Mouse (Mus musculus) limb, embryonic 15.5 days (tissue): ENCODE measurements around the gene Phf23. TPM values are rescaled to one million over a fixed set of nuclear protein-coding genes. Genes with fewer than 3 reads are reported as not detected.

Source experiments
- ATAC-seq: fragments of 200-750 bp; cut with Nextera tagmentation; 2 replicates; pipeline ENCODE4 v1.8.0; 2017; ENCODE audit warnings: low read depth, moderate TSS enrichment; ENCODE audit not compliant: insufficient number of reproducible peaks, low FRiP score, low TSS enrichment
- H3K27ac ChIP-seq: fragments of 300-500 bp; sonication (generic); 2 replicates; pipeline ENCODE4 v1.5.1; 2015; ENCODE audit warnings: moderate library complexity, mild to moderate bottlenecking, inconsistent platforms
- H3K27me3 ChIP-seq: fragments of 300-500 bp; sonication (generic); 2 replicates; pipeline ENCODE4 v1.6.1; 2015; ENCODE audit warnings: inconsistent platforms
- H3K36me3 ChIP-seq: fragments of 300-500 bp; sonication (generic); 2 replicates; pipeline ENCODE4 v1.6.1; 2015; ENCODE audit warnings: inconsistent platforms
- H3K4me1 ChIP-seq: fragments of 300-500 bp; sonication (generic); 2 replicates; pipeline ENCODE4 v1.6.1; 2015; ENCODE audit warnings: inconsistent platforms
- H3K4me2 ChIP-seq: fragments of 300-500 bp; sonication (generic); 2 replicates; pipeline ENCODE4 v1.6.1; 2015; ENCODE audit warnings: mild to moderate bottlenecking, inconsistent platforms
- H3K4me3 ChIP-seq: fragments of 300-500 bp; sonication (generic); 2 replicates; pipeline ENCODE4 v1.5.1; 2015; ENCODE audit warnings: mild to moderate bottlenecking, inconsistent platforms
- H3K9ac ChIP-seq: fragments of 300-500 bp; sonication (generic); 2 replicates; pipeline ENCODE4 v1.6.1; 2015; ENCODE audit warnings: inconsistent platforms
- H3K9me3 ChIP-seq: fragments of 300-500 bp; sonication (generic); 2 replicates; pipeline ENCODE4 v1.6.1; 2016; ENCODE audit warnings: inconsistent platforms
- WGBS: fragments of 180-500 bp; shearing (Covaris S2); methylation state at CpG from one replicate; pipeline ENCODE4 v1.1.7; 2015; 5-methylcytosine and 5-hydroxymethylcytosine counted together
- polyA plus RNA-seq: library from polyadenylated mRNA; unstranded; fragments of >200 nt; fragmentation: Nextera tagmentation; extraction: Ambion mirVana; gene quantifications from 2 replicates; pipeline ENCODE4 v1.2.1, GENCODE M21; 2015

Phf23 gene
- polyA plus RNA-seq, 1 experiment from 2014 or later = 81.6 TPM

GRCm38 (mm10) chr11:69992932-69993331 is 2.6 kb upstream of the Phf23 start:
- H3K9me3 ChIP-seq = no peaks in the 10 kb centered on the region
- peak overlapping the region; percentile 78 for H3K4me3 ChIP-seq
- peaks cover 42% of the 10 kb centered on the region for H3K36me3 ChIP-seq
- WGBS = 81% methylated on average over 3 of the region's 3 CpGs
- no peak overlapping the region for H3K27ac ChIP-seq
- peak overlapping the region; percentile 78 for H3K4me2 ChIP-seq
- no peaks in the 10 kb centered on the region for H3K27me3 ChIP-seq
- ATAC-seq = no peak
- H3K9ac ChIP-seq = no peak overlapping the region
- H3K4me1 ChIP-seq = peaks cover 31% of the 10 kb centered on the region

GRCm38 (mm10) chr11:69994401-69995090 is 1.0 kb upstream of the Phf23 start:
- Histone ChIP-seq H3K4me2 (peak overlapping the region; percentile 32; the same call in 1 of the 2 replicates), H3K27ac (no peak overlapping the region), H3K36me3 (peaks cover 41% of the 10 kb centered on the region), H3K9ac (no peak overlapping the region), H3K4me1 (peaks cover 44% of the 10 kb centered on the region), H3K9me3 (no peaks in the 10 kb centered on the region), H3K4me3 (peak overlapping the region; percentile 90; the same call in 1 of the 2 replicates), H3K27me3 (no peaks in the 10 kb centered on the region)
- no peak for ATAC-seq
- WGBS = 79% methylated on average over 11 of the region's 11 CpGs

GRCm38 (mm10) chr11:69996161-69997061 is 834 bp downstream of the Phf23 start:
- WGBS = 1% methylated on average over 60 of the region's 66 CpGs

GRCm38 (mm10) chr11:69997070-69997509 is 1.5 kb downstream of the Phf23 start:
- peak; percentile 49 for ATAC-seq
- Histone ChIP-seq H3K27me3 (no peaks in the 10 kb centered on the region), H3K4me1 (peaks cover 52% of the 10 kb centered on the region), H3K36me3 (peaks cover 41% of the 10 kb centered on the region), H3K9ac (peak overlapping the region; percentile 93), H3K9me3 (no peaks in the 10 kb centered on the region), H3K4me3 (peak overlapping the region; percentile 90), H3K4me2 (peak overlapping the region; percentile 49), H3K27ac (peak overlapping the region; percentile 99)
- WGBS = under 1% methylated on average over 39 of the region's 44 CpGs

More at GRCm38 (mm10) chr11:69996161-69997061, 834 bp downstream of the Phf23 start:
- Histone ChIP-seq H3K4me1 (peaks cover 45% of the 10 kb centered on the region), H3K27me3 (no peaks in the 10 kb centered on the region), H3K4me3 (peak overlapping the region; percentile 90), H3K36me3 (peaks cover 38% of the 10 kb centered on the region), H3K27ac (peak overlapping the region; percentile 99), H3K4me2 (peak overlapping the region; percentile 49), H3K9me3 (no peaks in the 10 kb centered on the region), H3K9ac (peak overlapping the region; percentile 93)
- ATAC-seq = no peak; the same call in none of the 2 replicates

- ATAC-seq = no peak
These were observed 3.3 kb downstream of the Phf23 start for GRCm38 (mm10) chr11:69998567-69999491.

GRCm38 (mm10) chr11:69999666-70000065 is 4.1 kb downstream of the Phf23 start:
- H3K4me1 ChIP-seq = peaks cover 57% of the 10 kb centered on the region
- no peak for ATAC-seq
- H3K4me2 ChIP-seq = no peak overlapping the region

More at GRCm38 (mm10) chr11:69998567-69999491, 3.3 kb downstream of the Phf23 start:
- Histone ChIP-seq H3K4me2 (no peak overlapping the region), H3K27ac (peak overlapping the region; percentile 98; the same call in 1 of the 2 replicates), H3K4me1 (peaks cover 54% of the 10 kb centered on the region), H3K4me3 (no peak overlapping the region), H3K27me3 (no peaks in the 10 kb centered on the region), H3K9ac (no peak overlapping the region), H3K9me3 (no peaks in the 10 kb centered on the region), H3K36me3 (peaks cover 35% of the 10 kb centered on the region)
- WGBS = 88% methylated on average over 27 of the region's 27 CpGs

GRCm38 (mm10) chr11:70000396-70000898 is 4.9 kb downstream of the Phf23 start, which contains the start of gene Dvl2:
TSS of gene Dvl2 (plus strand) at chr11:70000595.
- peaks cover 58% of the 10 kb centered on the region for H3K4me1 ChIP-seq
- no peaks in the 10 kb centered on the region for H3K27me3 ChIP-seq

More at GRCm38 (mm10) chr11:69999666-70000065, 4.1 kb downstream of the Phf23 start:
- Histone ChIP-seq H3K4me3 (peak overlapping the region; percentile 88; the same call in 1 of the 2 replicates), H3K36me3 (peaks cover 30% of the 10 kb centered on the region), H3K27me3 (no peaks in the 10 kb centered on the region), H3K27ac (peak overlapping the region; percentile 98), H3K9ac (no peak overlapping the region), H3K9me3 (no peaks in the 10 kb centered on the region)
- 70% methylated on average over 8 of the region's 8 CpGs for WGBS

GRCm38 (mm10) chr11:70001159-70001558 is 5.6 kb downstream of the Phf23 start:
- no peaks in the 10 kb centered on the region for H3K27me3 ChIP-seq
- 11% methylated on average over 8 of the region's 8 CpGs for WGBS
- H3K4me3 ChIP-seq = peak overlapping the region; percentile 88
- peak overlapping the region; percentile 83 for H3K9ac ChIP-seq
- H3K9me3 ChIP-seq = no peaks in the 10 kb centered on the region
- H3K4me1 ChIP-seq = peaks cover 58% of the 10 kb centered on the region
- H3K4me2 ChIP-seq = peak overlapping the region; percentile 67
- peaks cover 43% of the 10 kb centered on the region for H3K36me3 ChIP-seq
- ATAC-seq = no peak
- H3K27ac ChIP-seq = peak overlapping the region; percentile 98

More at GRCm38 (mm10) chr11:70000396-70000898, 4.9 kb downstream of the Phf23 start, which contains the start of gene Dvl2:
- H3K9ac ChIP-seq = peak within 1 kb of the TSS; percentile 83
- H3K27ac ChIP-seq = peak within 1 kb of the TSS; percentile 98
- no peaks in the 10 kb centered on the region for H3K9me3 ChIP-seq
- under 1% methylated on average over 47 of the region's 48 CpGs for WGBS
- peak within 1 kb of the TSS; percentile 88 for H3K4me3 ChIP-seq
- H3K36me3 ChIP-seq = peaks cover 36% of the 10 kb centered on the region
- peak within 1 kb of the TSS; percentile 67 for H3K4me2 ChIP-seq
- ATAC-seq = peak; percentile 57

GRCm38 (mm10) chr11:70001865-70002264 is 6.3 kb downstream of the Phf23 start:
- Histone ChIP-seq H3K9ac (no peak overlapping the region), H3K4me1 (peaks cover 58% of the 10 kb centered on the region)

GRCm38 (mm10) chr11:70002471-70002870 is 6.9 kb downstream of the Phf23 start:
- 90% methylated on average over 2 of the region's 2 CpGs for whole genome bisulfite sequencing
- H3K4me3 ChIP-seq = peak overlapping the region; percentile 88; the same call in 1 of the 2 replicates
- peak overlapping the region; percentile 67 for H3K4me2 ChIP-seq
- no peak overlapping the region for H3K27ac ChIP-seq
- H3K9ac ChIP-seq = no peak overlapping the region
- peaks cover 57% of the 10 kb centered on the region for H3K36me3 ChIP-seq
- ATAC-seq = no peak
- no peaks in the 10 kb centered on the region for H3K9me3 ChIP-seq
- H3K4me1 ChIP-seq = peaks cover 53% of the 10 kb centered on the region
- no peaks in the 10 kb centered on the region for H3K27me3 ChIP-seq

More at GRCm38 (mm10) chr11:70001865-70002264, 6.3 kb downstream of the Phf23 start:
- peaks cover 50% of the 10 kb centered on the region for H3K36me3 ChIP-seq
- H3K27ac ChIP-seq = no peak overlapping the region
- H3K4me3 ChIP-seq = peak overlapping the region; percentile 88
- ATAC-seq = no peak
- peak overlapping the region; percentile 67 for H3K4me2 ChIP-seq
- no peaks in the 10 kb centered on the region for H3K27me3 ChIP-seq
- no peaks in the 10 kb centered on the region for H3K9me3 ChIP-seq
